Mouse (Mus musculus): ENCODE measurements around the gene Adm2. TPM values are rescaled to one million over a fixed set of nuclear protein-coding genes. Genes with fewer than 3 reads are reported as not detected.

Adm2 gene
- not detected for total RNA-seq (2021)
- long read RNA-seq, experiment 1, result 0 reads
- long read RNA-seq, experiment 2, result 0 reads

- no peak for DNase-seq
Measured at GRCm38 (mm10) chr15:89322670-89323522, at the start of gene Adm2. Gene Adm2, plus strand, starts transcription at chr15:89322720.

- DNase-seq, result no peak
Measured at GRCm38 (mm10) chr15:89275497-89275896, 47.0 kb upstream of the Adm2 start.

- no peak for DNase-seq
Measured at GRCm38 (mm10) chr15:89277366-89277765, 45.2 kb upstream of the Adm2 start.

- DNase-seq, result no peak
Measured at GRCm38 (mm10) chr15:89282546-89282945, 40.0 kb upstream of the Adm2 start.

GRCm38 (mm10) chr15:89284094-89284493 lies 38.4 kb upstream of the Adm2 start:
- no peak for DNase-seq

- no peak for DNase-seq
Measured at GRCm38 (mm10) chr15:89285004-89285403, 37.5 kb upstream of the Adm2 start.

GRCm38 (mm10) chr15:89285478-89285877 lies 37.0 kb upstream of the Adm2 start:
- no peak for DNase-seq

- no peak for DNase-seq
Measured at GRCm38 (mm10) chr15:89286114-89286513, 36.4 kb upstream of the Adm2 start.

GRCm38 (mm10) chr15:89286582-89286981 lies 35.9 kb upstream of the Adm2 start:
- no peak for DNase-seq

GRCm38 (mm10) chr15:89288227-89288767 lies 34.2 kb upstream of the Adm2 start:
- DNase-seq, result no peak

- no peak for DNase-seq
Measured at GRCm38 (mm10) chr15:89289455-89289854, 33.1 kb upstream of the Adm2 start.

GRCm38 (mm10) chr15:89291521-89291920 lies 31.0 kb upstream of the Adm2 start:
- DNase-seq, result no peak

GRCm38 (mm10) chr15:89292795-89293194 lies 29.7 kb upstream of the Adm2 start:
- DNase-seq, result no peak

- DNase-seq, result no peak
Measured at GRCm38 (mm10) chr15:89293778-89294177, 28.7 kb upstream of the Adm2 start.

- no peak for DNase-seq
Measured at GRCm38 (mm10) chr15:89295580-89296165, 26.8 kb upstream of the Adm2 start.

GRCm38 (mm10) chr15:89296465-89296864 lies 26.1 kb upstream of the Adm2 start:
- DNase-seq, result peak; percentile 66 to 78

GRCm38 (mm10) chr15:89297695-89298094 lies 24.8 kb upstream of the Adm2 start:
- DNase-seq, result no peak

GRCm38 (mm10) chr15:89300180-89300579 lies 22.3 kb upstream of the Adm2 start:
- DNase-seq, result no peak

- DNase-seq, result no peak
Measured at GRCm38 (mm10) chr15:89300600-89300999, 21.9 kb upstream of the Adm2 start.

GRCm38 (mm10) chr15:89305966-89306365 lies 16.6 kb upstream of the Adm2 start:
- DNase-seq, result no peak

GRCm38 (mm10) chr15:89307461-89307860 lies 15.1 kb upstream of the Adm2 start:
- no peak for DNase-seq

- DNase-seq, result no peak
Measured at GRCm38 (mm10) chr15:89308406-89309139, 13.9 kb upstream of the Adm2 start.
